Mouse (Mus musculus): ENCODE results near the gene Tcf20. TPM values are rescaled to one million over a fixed set of nuclear protein-coding genes. Genes with fewer than 3 reads are reported as not detected.
"Not testable (repeated sequence)": the region's sequence is repeated elsewhere in the genome, so short reads cannot be mapped to it uniquely, and the experiment has no call there.

The Tcf20 gene
- total RNA-seq, 2 experiments from 2014 or later, result 233 to 245 TPM

GRCm38 (mm10) chr15:82821657-82822056 lies 166.0 kb downstream of the Tcf20 start:
- no peak for DNase-seq (ENCODE audit: low spot score in 2 of 2)

- no peak for DNase-seq (ENCODE audit: low spot score in 2 of 2)
Observed at GRCm38 (mm10) chr15:82815296-82815695, 172.4 kb downstream of the Tcf20 start.

DNA sequence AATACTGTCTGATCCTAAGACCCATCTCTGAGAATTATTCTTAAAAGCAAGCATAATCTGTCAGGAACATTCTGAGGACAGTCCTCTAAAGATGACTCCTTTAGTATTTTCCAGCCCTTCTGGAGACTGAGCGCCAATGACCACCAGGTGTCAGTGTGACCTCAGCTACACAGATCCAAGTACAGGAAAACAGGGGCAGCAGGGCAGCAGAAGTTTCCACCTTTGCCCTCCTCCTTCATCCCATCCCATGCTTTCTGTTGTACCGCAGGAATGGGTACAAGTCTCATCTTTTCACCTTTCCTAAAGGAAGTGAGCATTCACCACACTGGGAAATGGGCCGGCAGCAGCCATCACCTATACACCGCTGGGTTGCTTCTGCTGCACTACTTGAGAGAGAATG lies 172.9 kb downstream of the Tcf20 start:
- peak; percentile 46 to 61 for DNase-seq (ENCODE audit: low spot score in 2 of 2)

- no peak for DNase-seq (ENCODE audit: low spot score in 2 of 2)
Observed at GRCm38 (mm10) chr15:82814321-82814720, 173.4 kb downstream of the Tcf20 start.

GRCm38 (mm10) chr15:82810556-82810955 lies 177.1 kb downstream of the Tcf20 start:
- DNase-seq (ENCODE audit: low spot score in 2 of 2), result no peak

GRCm38 (mm10) chr15:82809511-82809910 lies 178.2 kb downstream of the Tcf20 start:
- no peak for DNase-seq (ENCODE audit: low spot score in 2 of 2)

GRCm38 (mm10) chr15:82806969-82807763 lies 180.5 kb downstream of the Tcf20 start:
- DNase-seq (ENCODE audit: low spot score in 2 of 2), result no peak

DNA sequence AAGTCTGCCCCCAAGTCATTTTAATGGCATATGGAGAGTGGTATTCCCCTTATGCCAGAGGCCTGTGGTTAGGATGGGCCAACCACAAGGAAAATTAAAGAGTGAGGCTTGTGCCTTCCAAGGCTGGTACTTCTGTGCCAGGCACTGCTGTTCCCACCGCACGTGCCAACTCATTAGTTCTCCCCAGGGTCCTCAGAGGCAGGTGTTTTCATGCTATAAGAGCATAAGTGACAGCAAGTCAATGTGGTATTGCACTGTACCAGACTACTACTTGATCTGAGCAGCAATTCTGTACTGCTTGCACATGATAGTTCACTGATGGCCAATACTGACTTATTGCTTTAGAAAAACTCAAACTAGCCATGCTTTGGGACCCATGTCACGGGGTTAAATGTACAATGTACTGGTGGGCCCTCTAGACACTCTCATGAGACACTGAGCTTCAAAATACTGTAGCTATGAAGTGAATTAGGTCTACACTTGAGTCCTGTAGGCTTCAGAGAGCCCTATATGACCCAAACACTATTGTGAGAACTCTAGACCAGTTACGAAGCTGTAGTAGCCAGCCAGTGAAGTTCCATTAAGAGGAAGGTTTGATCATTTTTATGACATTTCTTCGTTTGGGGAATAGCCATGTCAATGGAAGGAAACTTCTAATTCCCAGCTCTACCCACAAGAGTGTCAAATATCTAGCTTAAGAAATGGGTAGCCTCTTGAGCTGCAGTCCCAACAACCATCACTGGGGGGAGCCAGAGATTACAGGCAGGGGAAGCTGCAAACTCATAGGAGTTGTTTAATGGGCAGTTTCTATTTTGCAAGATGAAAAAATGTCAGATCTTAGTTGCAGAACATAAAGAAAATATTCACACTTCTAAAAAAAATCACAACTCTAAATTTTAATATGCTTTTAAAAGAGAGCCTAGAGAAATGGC lies 182.7 kb downstream of the Tcf20 start:
- peak; percentile 86 to 94 for DNase-seq (ENCODE audit: low spot score in 2 of 2)

GRCm38 (mm10) chr15:82795936-82796440 lies 191.7 kb downstream of the Tcf20 start:
- DNase-seq (ENCODE audit: low spot score in 2 of 2), result no peak

DNA sequence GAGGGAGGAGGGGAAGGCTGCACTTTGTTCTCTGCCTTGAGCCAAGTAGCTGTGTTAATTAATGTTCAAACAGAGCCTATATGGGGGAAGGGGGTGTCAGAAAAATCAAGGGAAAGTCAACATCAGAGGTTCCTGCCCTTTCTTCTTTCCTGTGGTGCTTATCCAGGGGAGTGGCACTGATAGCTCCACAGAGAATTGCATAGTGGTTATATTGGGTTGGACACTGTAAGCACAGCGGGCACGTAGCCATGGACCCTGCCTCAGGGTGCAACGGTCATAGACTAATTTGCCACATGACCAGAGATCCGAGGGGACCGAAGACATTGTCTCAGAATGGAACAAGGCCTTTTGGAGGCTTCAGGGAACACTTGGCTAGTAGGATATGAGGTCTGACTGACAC lies 193.4 kb downstream of the Tcf20 start, which contains the start of gene Cyp2d26:
Gene Cyp2d26, minus strand, starts transcription at position 18 of the 400 bp plus-strand sequence.
- no peak for DNase-seq (ENCODE audit: low spot score in 2 of 2)

- DNase-seq (ENCODE audit: low spot score in 2 of 2), result no peak
Observed at GRCm38 (mm10) chr15:82793868-82794267, 193.8 kb downstream of the Tcf20 start.

- DNase-seq (ENCODE audit: low spot score in 2 of 2), result no peak
Observed at GRCm38 (mm10) chr15:82793454-82793853, 194.2 kb downstream of the Tcf20 start.

- DNase-seq (ENCODE audit: low spot score in 2 of 2), result no peak
Observed at GRCm38 (mm10) chr15:82792566-82792965, 195.1 kb downstream of the Tcf20 start.

- DNase-seq (ENCODE audit: low spot score in 2 of 2), result no peak
Observed at GRCm38 (mm10) chr15:82784581-82784980, 203.1 kb downstream of the Tcf20 start.

DNA sequence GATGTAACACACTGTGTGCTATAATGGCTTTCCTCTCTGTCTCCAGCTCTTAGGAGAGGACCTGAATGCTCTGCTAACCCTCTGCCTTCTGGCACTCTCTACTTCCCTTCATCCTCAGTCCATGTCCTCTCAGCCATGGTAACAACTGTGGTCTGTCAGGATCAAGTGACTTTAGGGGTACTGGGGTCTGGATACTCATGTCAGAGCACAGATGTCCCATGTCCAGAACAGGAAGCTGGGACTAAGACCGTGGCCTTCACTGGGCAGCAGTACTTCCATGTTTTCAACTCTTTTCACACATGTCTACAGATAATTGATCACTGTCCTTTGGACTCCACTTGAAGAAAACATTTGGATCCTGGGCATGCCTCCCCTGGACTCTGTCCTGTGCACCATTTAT lies 203.9 kb downstream of the Tcf20 start:
- no peak for DNase-seq (ENCODE audit: low spot score in 2 of 2)

DNA sequence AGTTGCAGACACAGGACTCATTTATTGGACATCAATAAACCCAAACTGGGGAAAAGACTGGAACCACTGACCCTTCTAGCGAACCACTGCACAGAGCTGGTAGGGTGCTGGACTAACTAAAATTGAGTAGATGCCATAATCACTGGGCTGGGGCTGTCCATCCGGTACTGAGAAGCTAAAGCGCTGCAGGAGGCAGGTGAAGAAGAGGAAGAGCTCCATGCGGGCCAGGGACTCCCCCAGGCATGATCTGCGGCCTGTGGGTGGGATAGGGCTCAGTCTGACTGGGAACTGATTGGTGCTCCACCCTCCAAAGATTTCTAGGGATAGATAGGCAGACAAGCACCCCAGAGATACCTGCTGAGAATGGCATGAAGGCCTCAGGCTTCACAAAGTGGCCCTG lies 209.8 kb downstream of the Tcf20 start:
- DNase-seq (ENCODE audit: low spot score in 2 of 2), result not testable (repeated sequence)

DNA sequence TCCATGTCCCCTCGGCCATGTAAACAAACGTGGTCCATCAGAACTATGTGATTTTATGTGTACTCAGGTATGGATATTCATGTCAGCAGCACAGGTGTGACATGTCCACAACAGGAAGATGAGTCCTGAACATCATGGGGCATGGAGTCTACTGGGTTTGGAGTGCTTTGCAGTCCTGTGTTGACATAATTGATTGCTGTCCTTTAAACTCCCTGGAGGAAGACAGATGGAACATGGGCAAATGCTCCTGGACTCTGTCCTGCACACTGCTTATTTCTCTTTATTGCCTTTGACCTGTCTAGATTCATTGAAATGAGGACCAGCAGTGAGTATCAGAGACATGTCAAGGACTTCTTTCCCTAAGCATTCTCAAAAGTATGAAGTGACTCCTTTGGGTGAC lies 221.7 kb downstream of the Tcf20 start:
- no peak for DNase-seq (ENCODE audit: low spot score in 2 of 2)

DNA sequence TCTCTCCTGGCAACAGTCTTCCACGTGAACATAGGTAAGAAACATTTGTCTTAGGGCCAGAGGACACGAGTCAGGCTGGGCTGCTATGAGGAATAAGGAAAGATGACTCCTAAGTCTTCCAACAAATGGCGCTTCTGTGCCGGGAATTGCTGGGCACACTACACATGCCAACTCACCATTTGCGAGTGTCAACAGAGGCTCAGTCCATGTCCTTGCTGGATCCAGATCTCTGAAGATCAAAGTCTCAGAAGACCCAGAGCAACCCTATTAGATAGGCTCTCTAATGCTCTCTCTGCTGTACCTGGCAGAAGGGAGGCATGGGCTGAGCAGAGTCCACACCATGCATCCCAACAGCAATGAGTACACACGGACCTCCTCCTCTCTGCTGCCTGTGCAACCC lies 222.8 kb downstream of the Tcf20 start:
- no peak for DNase-seq (ENCODE audit: low spot score in 2 of 2)

GRCm38 (mm10) chr15:82763631-82764420 lies 223.8 kb downstream of the Tcf20 start, which contains the start of gene Cyp2d40:
Cyp2d40 (minus strand) TSS chr15:82764183.
- no peak for DNase-seq (ENCODE audit: low spot score in 2 of 2)

All from left cerebral cortex, adult 18-20 months (tissue).